Mouse (Mus musculus): ENCODE data around the gene Zscan18. TPM values are rescaled to one million over a fixed set of nuclear protein-coding genes. Genes with fewer than 3 reads are reported as not detected.

Gene Zscan18
- polyA plus RNA-seq (2015; fragmentation: Nextera tagmentation; extraction: Ambion mirVana): 39.1 and 44.4 TPM in 2 replicates

DNA sequence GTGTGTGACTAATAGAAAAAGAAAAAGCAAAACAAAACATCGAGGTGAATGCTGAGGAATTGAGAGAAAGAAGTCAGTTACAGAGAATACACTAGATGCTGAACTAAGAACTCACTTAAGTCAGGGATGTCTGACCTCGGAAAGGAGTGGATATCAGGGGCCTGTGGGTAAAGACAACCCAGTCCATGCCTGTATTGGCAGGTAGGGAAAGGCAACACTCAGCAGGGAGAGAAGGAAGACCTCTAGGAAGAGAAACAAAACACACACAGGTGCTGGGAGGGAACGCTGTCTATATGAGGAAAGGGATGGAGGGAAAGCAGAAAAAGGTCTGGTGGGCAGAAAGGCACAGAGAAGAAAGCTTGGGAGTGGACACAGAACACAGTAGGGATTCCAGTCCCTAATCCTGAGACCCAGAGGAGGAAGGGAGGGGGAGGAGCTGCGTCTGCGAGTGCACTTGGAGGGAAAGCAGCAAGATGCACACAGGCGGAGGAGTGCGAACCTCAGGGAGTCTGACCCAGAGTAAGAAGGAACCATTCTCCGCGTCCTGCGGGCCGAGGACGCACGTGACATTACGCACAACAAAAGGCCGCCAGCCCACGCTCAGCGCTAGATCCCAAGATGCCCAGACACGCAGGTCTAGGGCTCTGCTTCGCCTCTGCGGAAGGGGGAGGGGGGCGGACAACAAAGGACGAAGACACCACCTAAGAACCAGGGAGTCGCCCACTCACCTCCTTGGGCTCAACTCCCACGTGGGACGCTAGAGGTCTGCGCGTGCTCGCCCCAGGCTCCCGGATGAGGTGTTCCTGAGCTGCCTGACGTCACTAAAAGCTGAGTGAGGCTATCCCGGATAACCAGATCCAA, at the start of gene Zscan18:
Zscan18 (minus strand) TSS at position 770 of the 861 bp plus-strand sequence.
- peaks cover 1% of the 10 kb centered on the region; the same call in 1 of the 2 replicates for H3K9me3 ChIP-seq (replicated peaks; ENCODE audit: control insufficient read depth, low read length, poor library complexity, severe bottlenecking)
- peak; percentile 98 for ATAC-seq
- H3K27ac ChIP-seq (ENCODE audit: low read length): peak within 1 kb of the TSS; percentile 84
- peaks cover 19% of the 10 kb centered on the region for H3K36me3 ChIP-seq (ENCODE audit: control insufficient read depth, insufficient read depth, low read length)
- H3K27me3 ChIP-seq (ENCODE audit: control insufficient read depth, insufficient read depth, low read depth, low read length): no peaks in the 10 kb centered on the region
- peak within 1 kb of the TSS; percentile 44 for H3K4me3 ChIP-seq (ENCODE audit: low read depth, low read length)
- peaks cover 9% of the 10 kb centered on the region for H3K4me1 ChIP-seq (ENCODE audit: control insufficient read depth, insufficient read depth, low read length)
- 5% methylated on average over 31 of the region's 31 CpGs for WGBS
- peak within 1 kb of the TSS; percentile 79 for H3K9ac ChIP-seq (ENCODE audit: low read depth, low read length)
- peak within 1 kb of the TSS; percentile 60 for H3K4me2 ChIP-seq (ENCODE audit: low read length)

DNA sequence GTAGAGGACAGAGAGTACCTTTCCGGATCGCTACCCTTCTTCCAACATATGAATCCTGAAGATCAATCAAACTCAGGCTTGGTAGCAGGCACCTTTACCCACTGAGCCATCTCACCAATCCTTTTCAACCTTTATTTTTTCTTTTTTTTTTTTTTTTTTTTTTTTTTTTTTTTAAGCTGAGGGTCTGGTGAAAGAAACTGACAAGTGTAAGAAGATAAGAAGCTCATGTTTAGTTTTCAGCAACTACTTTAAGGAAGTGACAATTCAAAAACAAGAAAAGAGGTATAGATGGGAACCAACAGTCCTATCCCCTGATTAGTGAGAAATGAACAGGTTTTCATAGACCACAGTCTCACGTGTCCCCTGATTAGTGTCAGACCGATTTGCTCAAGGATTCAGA, 32.3 kb upstream of the Zscan18 start:
- H3K27me3 ChIP-seq (ENCODE audit: control insufficient read depth, insufficient read depth, low read depth, low read length): no peaks in the 10 kb centered on the region
- H3K36me3 ChIP-seq (ENCODE audit: control insufficient read depth, insufficient read depth, low read length): peaks cover 36% of the 10 kb centered on the region
- no peak overlapping the region for H3K27ac ChIP-seq (ENCODE audit: low read length)
- 100% methylated on average over 4 of the region's 4 CpGs for WGBS
- ATAC-seq: no peak
- H3K4me2 ChIP-seq (ENCODE audit: low read length): peak overlapping the region; percentile 74
- peaks cover 4% of the 10 kb centered on the region; the same call in 1 of the 2 replicates for H3K4me1 ChIP-seq (ENCODE audit: control insufficient read depth, insufficient read depth, low read length)
- peaks cover 13% of the 10 kb centered on the region for H3K9me3 ChIP-seq (replicated peaks; ENCODE audit: control insufficient read depth, low read length, poor library complexity, severe bottlenecking)
- no peak overlapping the region for H3K9ac ChIP-seq (ENCODE audit: low read depth, low read length)
- peak overlapping the region; percentile 65 for H3K4me3 ChIP-seq (ENCODE audit: low read depth, low read length)

DNA sequence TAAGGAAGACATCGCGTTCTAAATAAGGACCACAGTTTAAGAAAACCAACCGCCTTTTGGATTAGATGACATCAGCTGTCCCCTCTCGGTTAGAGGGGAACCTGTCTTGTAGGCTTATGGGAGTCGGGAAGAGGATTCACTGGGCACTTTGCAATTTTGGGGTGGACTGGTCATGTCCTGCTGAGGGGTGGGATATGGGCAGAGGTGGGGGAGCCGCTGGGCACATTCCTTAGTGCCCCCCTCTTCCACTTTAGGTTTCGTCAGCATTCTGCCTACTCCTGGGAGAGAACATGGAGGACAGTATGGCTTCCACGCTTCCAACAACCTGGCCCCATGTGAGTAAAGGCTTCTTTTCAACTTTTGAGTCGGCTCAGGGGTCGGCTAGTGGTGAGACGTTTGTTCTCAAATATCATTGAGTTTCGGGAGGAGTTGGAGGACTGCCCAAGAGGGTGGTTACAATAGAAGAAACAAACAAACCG, 31.8 kb upstream of the Zscan18 start:
- 43% methylated on average over 13 of the region's 13 CpGs for WGBS
- peak; percentile 59 for ATAC-seq
- Histone ChIP-seq H3K36me3 (ENCODE audit: control insufficient read depth, insufficient read depth, low read length) (peaks cover 31% of the 10 kb centered on the region), H3K9me3 (replicated peaks; ENCODE audit: control insufficient read depth, low read length, poor library complexity, severe bottlenecking) (peaks cover 9% of the 10 kb centered on the region), H3K27me3 (ENCODE audit: control insufficient read depth, insufficient read depth, low read depth, low read length) (no peaks in the 10 kb centered on the region), H3K9ac (ENCODE audit: low read depth, low read length) (peak overlapping the region; percentile 71), H3K4me1 (ENCODE audit: control insufficient read depth, insufficient read depth, low read length) (peaks cover 4% of the 10 kb centered on the region; the same call in 1 of the 2 replicates), H3K4me2 (ENCODE audit: low read length) (peak overlapping the region; percentile 74), H3K4me3 (ENCODE audit: low read depth, low read length) (peak overlapping the region; percentile 65), H3K27ac (ENCODE audit: low read length) (peak overlapping the region; percentile 62)

DNA sequence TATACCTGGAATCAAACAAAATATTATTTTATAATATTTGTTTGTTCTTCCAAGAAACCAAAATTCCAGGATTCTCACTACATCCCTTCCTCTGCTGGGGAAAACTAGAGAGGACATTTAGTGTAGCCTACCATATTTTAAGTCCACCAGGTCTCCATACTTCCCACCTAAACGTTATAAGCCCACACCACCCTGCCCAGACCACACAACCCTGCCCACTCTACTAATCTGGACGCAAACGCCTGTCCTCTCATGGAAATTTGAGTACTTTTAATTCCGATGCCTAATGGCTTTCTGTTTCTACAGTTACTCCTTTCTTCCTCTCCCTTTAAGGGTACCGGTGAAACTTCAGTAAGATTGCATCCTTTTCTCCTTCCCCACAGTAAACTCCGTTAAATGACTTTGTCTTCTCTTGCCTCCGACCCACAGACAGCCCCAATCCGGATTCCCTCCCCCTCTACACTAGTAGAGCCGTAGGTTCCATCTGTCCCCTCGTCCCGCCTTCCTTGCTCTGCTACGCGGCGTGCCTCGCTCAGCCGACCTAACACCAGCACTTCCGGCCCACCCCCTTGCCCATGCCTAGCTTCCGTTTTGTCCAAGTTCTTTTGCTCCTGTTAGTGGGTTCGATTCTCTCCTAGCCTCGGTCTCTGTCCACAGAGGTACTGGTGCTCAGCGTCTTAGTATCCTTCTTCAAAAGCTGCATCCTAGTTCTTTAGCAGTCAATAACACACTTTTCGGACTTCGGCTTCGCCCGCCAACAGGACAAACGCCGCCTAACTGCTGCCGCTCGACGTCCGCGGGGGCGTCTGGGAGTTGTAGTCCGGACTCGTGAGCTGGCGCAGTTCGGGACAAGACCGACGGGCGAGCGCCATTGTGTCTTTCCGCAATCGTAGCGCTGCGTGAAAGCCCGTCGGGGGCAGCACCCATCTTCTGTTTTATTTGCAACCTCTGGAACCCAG, 31.0 kb upstream of the Zscan18 start, which contains the start of gene Zfp110:
Zfp110 (plus strand) TSS at position 600 of the 959 bp plus-strand sequence.
- Histone ChIP-seq H3K4me3 (ENCODE audit: low read depth, low read length) (peak within 1 kb of the TSS; percentile 65), H3K27ac (ENCODE audit: low read length) (peak within 1 kb of the TSS; percentile 62), H3K36me3 (ENCODE audit: control insufficient read depth, insufficient read depth, low read length) (peaks cover 25% of the 10 kb centered on the region), H3K9ac (ENCODE audit: low read depth, low read length) (peak within 1 kb of the TSS; percentile 71), H3K9me3 (replicated peaks; ENCODE audit: control insufficient read depth, low read length, poor library complexity, severe bottlenecking) (peaks cover 3% of the 10 kb centered on the region), H3K4me2 (ENCODE audit: low read length) (peak within 1 kb of the TSS; percentile 74), H3K4me1 (ENCODE audit: control insufficient read depth, insufficient read depth, low read length) (peaks cover 4% of the 10 kb centered on the region; the same call in 1 of the 2 replicates), H3K27me3 (ENCODE audit: control insufficient read depth, insufficient read depth, low read depth, low read length) (no peaks in the 10 kb centered on the region)
- WGBS: 4% methylated on average over 47 of the region's 47 CpGs
- ATAC-seq: peak; percentile 96

DNA sequence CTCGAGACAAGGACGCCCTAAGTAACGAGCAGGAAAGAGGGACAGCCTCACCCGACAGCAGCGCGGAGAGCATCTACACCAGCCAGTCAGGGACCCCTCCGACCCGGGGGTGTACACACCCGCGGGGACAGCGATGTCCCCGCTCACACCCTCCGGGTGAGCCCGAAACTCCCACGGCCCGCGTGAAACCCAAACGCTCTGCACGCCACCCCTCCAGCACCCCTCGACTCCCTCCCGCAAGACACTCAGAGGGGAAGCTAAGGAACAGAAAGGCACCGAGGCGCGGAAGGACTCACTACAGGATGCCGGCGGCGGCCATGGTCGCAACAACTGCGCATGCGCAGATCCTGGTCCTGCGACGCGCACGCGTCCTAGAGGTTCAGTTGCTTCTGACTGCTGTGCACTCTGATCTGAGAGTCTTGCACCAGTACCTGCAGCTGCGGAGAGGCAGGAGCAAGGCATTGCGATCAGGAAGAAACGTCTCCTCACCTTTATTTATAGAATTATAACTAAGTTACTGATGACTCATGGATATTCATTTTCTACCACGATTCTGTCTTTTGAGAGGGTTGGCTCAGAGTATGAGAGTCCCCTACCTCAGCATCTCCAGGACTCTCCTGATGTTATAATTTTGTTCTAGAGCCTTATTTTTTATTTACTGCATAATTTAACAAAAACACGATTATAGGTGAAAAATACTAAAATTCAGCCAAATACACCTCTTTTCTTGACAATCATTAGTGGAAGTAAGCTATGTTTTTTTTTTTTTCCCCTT, 15.3 kb upstream of the Zscan18 start, which contains the start of gene Zfp329:
Zfp329 (minus strand) TSS at position 338 of the 775 bp plus-strand sequence.
- Histone ChIP-seq H3K4me1 (ENCODE audit: control insufficient read depth, insufficient read depth, low read length) (peaks cover 9% of the 10 kb centered on the region), H3K27ac (ENCODE audit: low read length) (peak within 1 kb of the TSS; percentile 92), H3K4me3 (ENCODE audit: low read depth, low read length) (peak within 1 kb of the TSS; percentile 79), H3K9ac (ENCODE audit: low read depth, low read length) (peak within 1 kb of the TSS; percentile 92), H3K9me3 (replicated peaks; ENCODE audit: control insufficient read depth, low read length, poor library complexity, severe bottlenecking) (peaks cover 20% of the 10 kb centered on the region), H3K27me3 (ENCODE audit: control insufficient read depth, insufficient read depth, low read depth, low read length) (no peaks in the 10 kb centered on the region), H3K4me2 (ENCODE audit: low read length) (peak within 1 kb of the TSS; percentile 80), H3K36me3 (ENCODE audit: control insufficient read depth, insufficient read depth, low read length) (peaks cover 16% of the 10 kb centered on the region)
- WGBS: under 1% methylated on average over 40 of the region's 40 CpGs
- ATAC-seq: peak; percentile 95

DNA sequence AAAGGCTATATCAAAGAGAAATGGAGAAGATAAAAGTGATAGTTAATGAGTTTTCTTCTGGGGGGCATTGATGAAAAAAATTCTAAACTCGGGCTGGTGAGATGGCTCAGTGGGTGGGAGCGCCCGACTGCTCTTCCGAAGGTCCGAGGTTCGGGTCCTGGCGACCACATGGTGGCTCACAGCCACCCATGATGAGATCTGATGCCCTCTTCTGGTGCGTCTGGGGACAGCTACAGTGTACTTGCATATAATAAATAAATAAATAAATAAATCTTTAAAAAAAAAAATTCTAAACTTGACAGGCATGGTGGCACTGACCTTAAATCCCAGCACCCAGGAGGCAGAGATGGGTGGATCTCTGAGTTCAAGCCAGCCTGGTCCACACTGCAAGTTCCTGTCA, 12.1 kb upstream of the Zscan18 start:
- Histone ChIP-seq H3K9ac (ENCODE audit: low read depth, low read length) (no peak overlapping the region), H3K36me3 (ENCODE audit: control insufficient read depth, insufficient read depth, low read length) (peaks cover 41% of the 10 kb centered on the region), H3K9me3 (replicated peaks; ENCODE audit: control insufficient read depth, low read length, poor library complexity, severe bottlenecking) (peaks cover 30% of the 10 kb centered on the region), H3K27ac (ENCODE audit: low read length) (no peak overlapping the region), H3K4me3 (ENCODE audit: low read depth, low read length) (no peak overlapping the region), H3K27me3 (ENCODE audit: control insufficient read depth, insufficient read depth, low read depth, low read length) (no peaks in the 10 kb centered on the region), H3K4me1 (ENCODE audit: control insufficient read depth, insufficient read depth, low read length) (peaks cover 9% of the 10 kb centered on the region), H3K4me2 (ENCODE audit: low read length) (no peak overlapping the region)
- no peak for ATAC-seq
- WGBS: 95% methylated on average over 8 of the region's 8 CpGs

DNA sequence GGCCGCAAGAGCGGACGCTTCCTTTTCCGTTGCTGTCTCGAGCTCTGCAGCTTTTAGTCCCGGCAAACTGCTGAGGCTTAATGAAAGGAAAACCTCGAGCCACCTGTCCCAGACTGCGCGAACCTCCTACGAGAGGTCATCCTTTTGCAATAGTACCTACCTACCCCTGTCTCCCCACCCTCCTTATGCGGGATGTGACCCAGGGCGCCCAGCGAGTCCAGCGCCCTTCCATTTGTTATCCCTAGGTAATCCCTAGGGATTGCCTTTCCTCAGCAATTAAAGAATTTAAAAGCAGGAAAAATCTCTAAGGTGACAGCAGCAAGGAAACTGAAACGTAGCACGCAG, 264 bp upstream of the Zscan18 start:
- H3K36me3 ChIP-seq (ENCODE audit: control insufficient read depth, insufficient read depth, low read length): peaks cover 23% of the 10 kb centered on the region
- peak overlapping the region; percentile 60 for H3K4me2 ChIP-seq (ENCODE audit: low read length)
- peak overlapping the region; percentile 44 for H3K4me3 ChIP-seq (ENCODE audit: low read depth, low read length)
- H3K27me3 ChIP-seq (ENCODE audit: control insufficient read depth, insufficient read depth, low read depth, low read length): no peaks in the 10 kb centered on the region
- H3K9me3 ChIP-seq (replicated peaks; ENCODE audit: control insufficient read depth, low read length, poor library complexity, severe bottlenecking): peaks cover 4% of the 10 kb centered on the region; the same call in 1 of the 2 replicates
- H3K9ac ChIP-seq (ENCODE audit: low read depth, low read length): peak overlapping the region; percentile 79
- under 1% methylated on average over 16 of the region's 16 CpGs for WGBS
- peak overlapping the region; percentile 84 for H3K27ac ChIP-seq (ENCODE audit: low read length)
- H3K4me1 ChIP-seq (ENCODE audit: control insufficient read depth, insufficient read depth, low read length): peaks cover 9% of the 10 kb centered on the region
- ATAC-seq: no peak

DNA sequence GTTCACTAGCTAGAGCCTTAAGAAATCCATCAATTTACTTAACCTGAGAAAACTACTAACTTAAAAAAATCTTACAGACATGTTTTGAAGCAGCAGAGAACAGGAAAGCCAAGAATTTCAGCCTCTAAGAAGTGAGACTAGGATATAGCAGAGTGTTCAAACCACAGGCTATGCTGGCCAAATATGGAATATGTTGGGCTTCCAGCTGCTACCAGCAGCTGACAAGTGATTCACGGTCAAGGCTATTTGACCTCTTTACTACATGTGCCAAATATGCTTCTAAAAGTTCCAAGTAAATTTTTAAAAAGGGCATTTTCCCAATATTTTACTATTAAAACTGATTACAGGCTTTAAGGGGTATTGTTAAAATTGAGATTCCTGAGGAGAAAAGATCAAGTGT, 3.9 kb downstream of the Zscan18 start:
- H3K4me3 ChIP-seq (ENCODE audit: low read depth, low read length): no peak overlapping the region
- peaks cover 12% of the 10 kb centered on the region for H3K36me3 ChIP-seq (ENCODE audit: control insufficient read depth, insufficient read depth, low read length)
- no peaks in the 10 kb centered on the region for H3K27me3 ChIP-seq (ENCODE audit: control insufficient read depth, insufficient read depth, low read depth, low read length)
- H3K27ac ChIP-seq (ENCODE audit: low read length): no peak overlapping the region
- WGBS: 94% methylated on average over 1 of the region's 1 CpGs
- H3K4me1 ChIP-seq (ENCODE audit: control insufficient read depth, insufficient read depth, low read length): peaks cover 9% of the 10 kb centered on the region
- H3K4me2 ChIP-seq (ENCODE audit: low read length): no peak overlapping the region
- H3K9me3 ChIP-seq (replicated peaks; ENCODE audit: control insufficient read depth, low read length, poor library complexity, severe bottlenecking): peaks cover 8% of the 10 kb centered on the region; the same call in 1 of the 2 replicates
- ATAC-seq: no peak
- H3K9ac ChIP-seq (ENCODE audit: low read depth, low read length): no peak overlapping the region

All from midbrain, embryonic 16.5 days (tissue).